Mouse (Mus musculus) Muller cell, postnatal 12 days (primary cell): ENCODE measurements around the gene Ttc7.

Source experiments
- DNase-seq: peaks from one replicate; pipeline ENCODE4 v3.0.0-alpha.2; 2015; ENCODE audit errors: inconsistent ontology term

Gene Ttc7

GRCm38 (mm10) chr17:87314530-87314946, 31.9 kb downstream of the Ttc7 start:
- DNase-seq = no peak

DNA sequence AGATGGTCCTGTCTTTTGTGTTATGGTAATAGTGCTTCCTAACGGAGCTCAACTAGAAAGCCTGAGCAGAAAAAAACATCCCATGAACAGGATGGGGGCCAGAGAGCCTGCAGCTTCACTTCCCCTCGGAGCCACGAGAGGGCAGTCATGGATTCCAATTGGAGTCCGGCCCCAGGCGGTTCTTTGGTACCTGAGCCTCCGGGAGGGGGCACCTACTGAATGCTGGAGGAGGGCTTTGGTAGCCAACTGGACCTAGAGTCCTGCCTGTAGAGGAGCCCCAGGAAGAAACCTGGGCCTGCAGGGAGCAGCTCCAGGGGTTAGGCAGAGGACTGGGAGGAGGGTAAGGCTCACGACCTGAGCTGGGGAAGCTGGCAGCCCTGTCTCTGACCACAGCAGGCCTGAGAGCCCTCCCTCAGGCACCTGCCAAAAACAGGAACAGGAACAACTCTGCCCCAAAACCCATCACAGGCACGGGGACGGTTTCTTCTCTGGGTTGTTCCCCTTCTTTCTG, 32.4 kb downstream of the Ttc7 start:
- DNase-seq = peak; percentile 92

DNA sequence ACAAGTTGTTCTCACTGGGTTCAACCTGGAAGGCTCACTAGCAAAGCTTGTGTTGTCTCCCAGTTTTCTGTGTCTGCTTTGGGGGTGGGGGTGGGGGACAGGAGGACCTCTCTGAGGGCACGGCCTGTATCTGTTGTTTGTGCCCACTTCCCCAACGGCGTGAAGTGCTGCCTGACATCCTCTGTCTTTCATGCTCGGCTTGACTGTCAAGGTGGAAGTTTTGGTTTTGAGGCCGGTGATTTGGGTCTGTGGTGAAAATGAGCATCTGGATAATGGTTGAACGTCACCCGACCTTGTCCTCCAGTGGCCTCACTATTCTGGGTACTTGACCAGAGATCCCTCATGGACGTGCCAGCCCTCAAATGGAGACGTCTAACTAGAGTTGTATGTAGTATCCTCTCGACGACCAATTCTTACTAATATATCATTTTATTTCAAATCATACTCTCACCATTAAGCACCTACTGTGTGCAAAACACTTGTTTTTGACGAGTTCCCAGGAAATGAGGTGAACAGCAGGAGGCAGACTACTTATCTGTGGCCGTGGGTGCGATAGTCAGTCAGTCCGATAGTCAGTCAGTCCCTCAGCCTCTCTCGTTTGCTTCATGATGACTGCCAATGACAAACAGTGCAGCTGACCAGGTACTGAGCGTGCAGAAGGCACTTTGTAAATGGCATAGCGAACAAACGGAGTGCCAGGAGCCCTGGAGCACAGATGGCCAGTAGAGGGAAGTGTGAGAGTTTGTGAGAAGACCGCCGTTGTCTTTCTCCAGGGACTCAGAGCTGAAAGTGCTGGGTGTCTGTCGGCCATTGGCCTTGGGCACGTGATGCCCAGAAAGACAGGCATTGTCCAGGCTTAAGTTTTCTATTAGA, 33.4 kb downstream of the Ttc7 start:
- DNase-seq = no peak

DNA sequence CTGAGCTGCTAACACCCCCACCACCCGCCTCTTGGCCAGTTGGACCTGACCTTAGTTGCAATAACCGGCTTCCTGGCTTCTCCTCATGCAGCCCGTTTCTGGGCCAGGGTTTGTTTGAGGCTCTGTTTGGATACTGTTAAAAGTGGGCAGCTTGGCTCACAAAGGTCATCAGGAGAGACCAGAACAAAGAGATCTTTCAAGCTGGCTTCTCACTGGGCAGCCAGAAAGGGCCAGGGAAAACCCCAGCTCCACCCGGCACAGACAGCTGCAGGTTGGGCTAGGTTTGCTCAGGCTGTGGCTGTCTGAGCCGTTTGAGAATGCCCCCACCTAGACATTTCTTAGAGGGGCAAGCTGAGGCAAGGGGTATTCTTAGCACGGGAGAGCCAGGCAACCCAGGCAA, 34.6 kb downstream of the Ttc7 start:
- peak; percentile 81 for DNase-seq

- DNase-seq = peak; percentile 62
These were observed 35.3 kb downstream of the Ttc7 start for GRCm38 (mm10) chr17:87317947-87318346.

- no peak for DNase-seq
These were observed 39.0 kb downstream of the Ttc7 start for GRCm38 (mm10) chr17:87321673-87322072.

- DNase-seq = no peak
These were observed 40.5 kb downstream of the Ttc7 start for GRCm38 (mm10) chr17:87323215-87323614.

- no peak for DNase-seq
These were observed 42.8 kb downstream of the Ttc7 start for GRCm38 (mm10) chr17:87325501-87325900.

DNA sequence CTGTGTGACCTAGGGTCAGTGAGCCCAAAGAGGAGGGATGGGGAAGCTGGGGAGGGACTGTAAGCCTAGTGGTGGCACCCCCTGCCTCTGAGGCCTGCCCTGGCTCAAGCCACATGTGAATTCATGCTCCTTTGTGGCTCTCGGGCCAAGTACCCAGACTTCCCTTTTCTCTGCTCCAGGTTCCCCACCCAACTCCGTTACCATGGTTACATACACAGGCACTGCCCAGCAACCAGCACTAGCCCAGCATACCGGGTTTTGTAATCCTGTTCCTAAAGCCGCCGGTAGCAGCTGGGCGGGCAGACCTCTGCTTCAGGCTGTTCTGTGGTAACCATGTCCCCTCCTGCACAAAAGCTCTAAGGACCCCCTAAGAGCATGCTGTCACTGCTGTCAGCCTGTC, 44.3 kb downstream of the Ttc7 start:
- no peak for DNase-seq

GRCm38 (mm10) chr17:87327645-87328044, 45.0 kb downstream of the Ttc7 start:
- DNase-seq = no peak

GRCm38 (mm10) chr17:87328177-87328768, 45.6 kb downstream of the Ttc7 start:
- no peak for DNase-seq

DNA sequence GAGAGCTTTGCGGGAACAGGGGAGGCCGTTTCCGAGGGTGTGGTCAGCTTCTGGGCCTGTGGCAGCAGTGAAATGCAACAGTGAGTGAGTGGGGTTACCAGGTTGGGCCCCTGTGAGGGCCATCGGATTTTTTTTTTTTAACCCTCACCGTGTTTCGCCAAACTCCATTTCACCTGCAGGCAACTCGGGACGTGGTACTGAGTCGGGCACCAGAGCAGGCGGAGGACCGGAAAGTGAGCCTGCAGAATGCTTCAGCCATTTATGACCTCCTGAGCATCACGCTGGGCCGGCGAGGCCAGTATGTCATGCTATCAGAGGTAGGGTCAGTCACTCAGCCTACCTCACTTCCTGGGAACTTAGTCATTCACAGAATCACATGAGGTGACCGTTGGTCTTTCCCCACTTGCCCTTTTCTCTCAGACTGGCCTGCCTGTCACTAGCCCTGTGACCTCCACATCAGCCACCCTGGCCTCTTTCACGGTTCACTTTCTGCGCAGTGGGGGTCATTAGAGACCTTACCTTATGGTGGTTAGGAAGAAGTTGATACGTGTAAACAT, 46.5 kb downstream of the Ttc7 start:
- DNase-seq = no peak

DNA sequence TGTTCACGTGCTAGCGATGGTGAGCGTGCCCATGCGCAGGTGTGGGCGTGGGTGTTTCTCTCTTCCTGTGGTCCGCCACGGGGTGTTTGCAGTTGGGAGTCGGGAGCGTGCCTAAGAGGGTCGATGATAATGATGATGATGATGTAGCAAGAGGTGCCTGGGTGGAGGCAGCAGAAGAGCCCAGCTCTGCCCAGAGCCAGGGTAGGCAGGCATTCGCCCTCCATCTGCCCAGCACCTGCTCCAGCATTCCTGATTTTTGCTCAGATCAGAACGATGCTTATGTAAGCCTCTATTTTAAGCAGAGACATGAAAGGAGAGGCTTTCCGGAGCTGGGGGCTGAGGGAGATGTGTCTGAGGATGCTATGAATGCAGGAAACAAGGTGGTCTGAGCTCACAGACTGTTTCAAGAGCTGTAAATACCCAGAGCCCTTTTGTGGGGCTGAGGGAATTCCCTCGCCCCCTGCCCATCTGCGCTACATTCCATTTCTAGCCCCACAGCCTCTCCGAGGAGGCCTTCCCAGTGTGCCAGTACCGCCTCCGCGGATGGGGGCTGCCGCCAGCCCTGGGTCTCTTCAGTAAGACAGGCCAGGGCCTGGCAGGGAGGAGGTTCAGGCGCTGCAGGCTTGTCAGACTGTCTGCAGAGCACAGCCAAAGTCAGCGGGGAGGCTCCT, 47.7 kb downstream of the Ttc7 start:
- DNase-seq = peak; percentile 74

DNA sequence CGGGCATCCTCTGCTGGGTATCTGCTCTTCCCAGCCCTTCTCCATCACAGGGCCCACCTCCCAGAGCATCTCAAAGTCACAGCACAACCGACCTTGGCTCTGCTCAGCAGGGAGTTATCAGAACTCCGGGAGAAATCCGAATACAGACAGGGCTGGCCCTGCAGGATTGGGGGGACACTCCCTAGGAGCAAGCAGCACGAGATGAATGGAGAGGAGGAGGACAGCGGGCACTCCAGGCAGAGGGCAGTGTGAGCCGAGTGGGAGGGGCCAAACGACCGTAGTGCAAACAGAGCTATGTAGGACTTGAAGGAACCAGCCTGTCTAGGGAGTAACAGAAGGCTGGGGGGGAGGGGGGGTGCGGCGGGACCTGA, 48.2 kb downstream of the Ttc7 start:
- peak; percentile 54 for DNase-seq

- DNase-seq = no peak
These were observed 48.9 kb downstream of the Ttc7 start for GRCm38 (mm10) chr17:87331336-87332141.

- no peak for DNase-seq
These were observed 49.6 kb downstream of the Ttc7 start for GRCm38 (mm10) chr17:87332142-87332815.

- DNase-seq = no peak
These were observed 50.2 kb downstream of the Ttc7 start for GRCm38 (mm10) chr17:87332887-87333286.

DNA sequence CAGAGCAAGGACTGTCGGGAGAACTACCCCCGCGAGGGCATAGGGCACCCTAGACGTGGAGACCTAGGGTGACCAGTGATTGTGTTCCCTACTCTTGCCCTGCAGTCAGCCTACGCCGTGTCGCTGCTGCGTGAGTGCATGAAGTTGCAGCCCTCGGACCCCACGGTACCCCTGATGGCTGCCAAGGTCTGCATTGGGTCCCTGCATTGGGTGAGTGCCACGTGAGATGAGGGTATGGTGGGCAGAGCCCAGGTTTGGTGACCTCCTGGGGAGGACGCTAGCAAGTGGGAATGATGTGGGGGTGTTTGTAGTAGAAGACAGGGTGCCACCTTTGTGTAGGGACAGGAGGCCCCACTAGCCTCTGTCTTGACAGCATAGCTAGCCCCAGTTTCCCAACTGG, 51.5 kb downstream of the Ttc7 start:
- DNase-seq = no peak

GRCm38 (mm10) chr17:87335152-87335551, 52.5 kb downstream of the Ttc7 start:
- no peak for DNase-seq

GRCm38 (mm10) chr17:87335727-87336126, 53.0 kb downstream of the Ttc7 start:
- DNase-seq = no peak

GRCm38 (mm10) chr17:87336910-87337309, 54.2 kb downstream of the Ttc7 start:
- no peak for DNase-seq
